Mouse (Mus musculus) E14TG2a.4 (cell line): Measurements from ENCODE around the gene Tas2r124.

Experiments
- CTCF ChIP-seq: conservative IDR thresholded peaks from 2 replicates; pipeline ENCODE4 v1.5.1; 2014; ENCODE audit warnings: low read length
- NANOG ChIP-seq: IDR thresholded peaks from 2 replicates; pipeline ENCODE4 v1.6.1; 2014; ENCODE audit warnings: borderline replicate concordance, low read length, mixed read lengths
- POU5F1 ChIP-seq: IDR thresholded peaks from 2 replicates; pipeline ENCODE4 v1.6.1; 2014; ENCODE audit warnings: low read length, borderline replicate concordance

GRCm38 (mm10) chr6:132711828-132712227 lies 42.7 kb upstream of the Tas2r124 start, which contains the start of gene Tas2r122:
- TF ChIP-seq CTCF = no peak
- no peak for TF ChIP-seq NANOG
- no peak for TF ChIP-seq POU5F1
